Mouse (Mus musculus) kidney, adult 8-10 months (tissue): ENCODE measurements around the gene Rtn4rl1.
"Not testable (repeated sequence)": the region's sequence is repeated elsewhere in the genome, so short reads cannot be mapped to it uniquely, and the experiment has no call there.

Experiments used
- DNase-seq, 2 experiments: peaks; one replicate each; pipeline ENCODE4 v3.0.0; 2022

The Rtn4rl1 gene

GRCm38 (mm10) chr11:75166193-75166842 lies 27.3 kb upstream of the Rtn4rl1 start:
- no peak for DNase-seq

- DNase-seq = no peak
Measured at GRCm38 (mm10) chr11:75166861-75167642, 26.5 kb upstream of the Rtn4rl1 start.

GRCm38 (mm10) chr11:75167643-75168589 lies 25.7 kb upstream of the Rtn4rl1 start:
- no peak for DNase-seq

GRCm38 (mm10) chr11:75168590-75169361 lies 24.8 kb upstream of the Rtn4rl1 start:
- DNase-seq = peak; percentile 73 to 84

- DNase-seq = no peak
Measured at GRCm38 (mm10) chr11:75169405-75170080, 24.0 kb upstream of the Rtn4rl1 start, which contains the start of gene Hic1. Hic1 (minus strand) TSS chr11:75169519.

GRCm38 (mm10) chr11:75170136-75170751 lies 23.3 kb upstream of the Rtn4rl1 start:
- peak; percentile 89 to 96 for DNase-seq

GRCm38 (mm10) chr11:75171186-75171865 lies 22.3 kb upstream of the Rtn4rl1 start:
- no peak for DNase-seq

- DNase-seq = no peak
Measured at GRCm38 (mm10) chr11:75172151-75173094, 21.2 kb upstream of the Rtn4rl1 start.

- DNase-seq = peak; percentile 66 to 83
Measured at GRCm38 (mm10) chr11:75173095-75173798, 20.3 kb upstream of the Rtn4rl1 start.

GRCm38 (mm10) chr11:75173799-75174165 lies 19.8 kb upstream of the Rtn4rl1 start:
- no peak for DNase-seq

GRCm38 (mm10) chr11:75174574-75174973 lies 19.0 kb upstream of the Rtn4rl1 start:
- DNase-seq = not testable (repeated sequence)

GRCm38 (mm10) chr11:75178011-75178410 lies 15.6 kb upstream of the Rtn4rl1 start:
- DNase-seq = no peak

GRCm38 (mm10) chr11:75178672-75179208 lies 14.8 kb upstream of the Rtn4rl1 start, which contains the start of gene Ovca2:
Ovca2 (minus strand) TSS chr11:75178835.
- peak; percentile 88 to 92 for DNase-seq

- DNase-seq = no peak
Measured at GRCm38 (mm10) chr11:75183917-75184570, 9.5 kb upstream of the Rtn4rl1 start.

GRCm38 (mm10) chr11:75184573-75184972 lies 9.0 kb upstream of the Rtn4rl1 start:
- DNase-seq = no peak

- no peak for DNase-seq
Measured at GRCm38 (mm10) chr11:75184986-75185385, 8.6 kb upstream of the Rtn4rl1 start.

- DNase-seq = no peak
Measured at GRCm38 (mm10) chr11:75189713-75190370, 3.7 kb upstream of the Rtn4rl1 start.
